10 mouse cellular contexts compared by ENCODE assay signal in genomic region chr4:126108061-126108740, GRCm38 (mm10). TPM values are rescaled to one million over a fixed set of nuclear protein-coding genes. Genes with fewer than 3 reads are reported as not detected.
DNase-seq lines count a peak whose midpoint lies in the region; ATAC-seq and TF ChIP-seq lines count a peak whose summit lies in the region.
"Had no signal": no experiment of that assay in that cellular context is flagged by ENCODE, and none has a peak within 500 bp of the region (broad histone marks: within the 10 kb centered on the region; RNA-seq: fewer than 3 reads in every experiment).

No protein-coding gene starts in this region.

- H3K27me3 ChIP-seq in liver, embryonic 16.5 days (ENCODE audit: control insufficient read depth, insufficient read depth, low read depth, low read length), result no peaks in the 10 kb centered on the region
- no peaks in the 10 kb centered on the region for H3K27me3 ChIP-seq in hindbrain, postnatal 0 days (ENCODE audit: insufficient read depth, low read length)
- H3K27me3 ChIP-seq in neural tube, embryonic 13.5 days, result no peaks in the 10 kb centered on the region

- no peak overlapping the region for H3K9ac ChIP-seq in liver, embryonic 16.5 days (ENCODE audit: low read depth, low read length)
- peak overlapping the region; percentile 24; the same call in 1 of the 2 replicates for H3K9ac ChIP-seq in hindbrain, postnatal 0 days (replicated peaks; ENCODE audit: low read length)
- peak overlapping the region; percentile 43; the same call in 1 of the 2 replicates for H3K9ac ChIP-seq in neural tube, embryonic 13.5 days

- H3K9me3 ChIP-seq in liver, embryonic 16.5 days (replicated peaks; ENCODE audit: control insufficient read depth, low read length), result no peaks in the 10 kb centered on the region
- H3K9me3 ChIP-seq in hindbrain, postnatal 0 days (ENCODE audit: low read length), result no peaks in the 10 kb centered on the region
- no peaks in the 10 kb centered on the region for H3K9me3 ChIP-seq in neural tube, embryonic 13.5 days

- no peak overlapping the region for H3K4me3 ChIP-seq in liver, embryonic 16.5 days (ENCODE audit: low read depth, low read length)
- no peak overlapping the region for H3K4me3 ChIP-seq in hindbrain, postnatal 0 days (ENCODE audit: low read length)
- H3K4me3 ChIP-seq in neural tube, embryonic 13.5 days, result no peak overlapping the region

- peak; percentile 66 for DNase-seq in adrenal gland, postnatal 14 days
- no peak for DNase-seq in adrenal gland, postnatal 4 days (ENCODE audit: low spot score in 2 of 2)
- no peak for DNase-seq in liver
- DNase-seq in hindbrain, postnatal 0 days (ENCODE audit: low spot score), result peak; percentile 36
- no peak for DNase-seq in layer of hippocampus, adult 11-12 months (ENCODE audit: low spot score)
- DNase-seq in B cell, adult 2 months, result no peak
- DNase-seq: layer of hippocampus, postnatal 36 days had no signal

- WGBS in liver, embryonic 16.5 days (ENCODE audit: insufficient replicate concordance), result 53% methylated on average over 8 of the region's 8 CpGs
- 41% methylated on average over 8 of the region's 8 CpGs for WGBS in hindbrain, postnatal 0 days
- 64% methylated on average over 8 of the region's 8 CpGs for WGBS in neural tube, embryonic 13.5 days

- peak overlapping the region; percentile 12; the same call in 1 of the 2 replicates for H3K27ac ChIP-seq in liver, embryonic 16.5 days (ENCODE audit: low read length)
- H3K27ac ChIP-seq in hindbrain, postnatal 0 days, result peak overlapping the region; percentile 70
- peak overlapping the region; percentile 42; the same call in 1 of the 2 replicates for H3K27ac ChIP-seq in neural tube, embryonic 13.5 days (replicated peaks)

- no peak for ATAC-seq in liver, embryonic 16.5 days (ENCODE audit: low read depth)
- ATAC-seq in hindbrain, postnatal 0 days, result no peak
- no peak for ATAC-seq in neural tube, embryonic 13.5 days (ENCODE audit: low read depth)
- ATAC-seq: activated CD4-positive, CD25-positive, alpha-beta regulatory T cell, adult 4 months had no signal

- no peak for TF ChIP-seq CTCF in hindbrain, postnatal 0 days (IDR thresholded peaks at IDR 0.05; ENCODE audit: low read depth)

- no peaks in the 10 kb centered on the region for H3K36me3 ChIP-seq in liver, embryonic 16.5 days (ENCODE audit: control insufficient read depth, insufficient read depth)
- no peaks in the 10 kb centered on the region for H3K36me3 ChIP-seq in hindbrain, postnatal 0 days (ENCODE audit: insufficient read depth, low read length)
- H3K36me3 ChIP-seq in neural tube, embryonic 13.5 days, result no peaks in the 10 kb centered on the region

- no peak overlapping the region for H3K4me2 ChIP-seq in liver, embryonic 16.5 days (ENCODE audit: low read depth, low read length)
- no peak overlapping the region for H3K4me2 ChIP-seq in hindbrain, postnatal 0 days (ENCODE audit: low read depth, low read length)
- no peak overlapping the region for H3K4me2 ChIP-seq in neural tube, embryonic 13.5 days

- H3K4me1 ChIP-seq in liver, embryonic 16.5 days (ENCODE audit: control insufficient read depth, low read depth, low read length), result peaks cover 54% of the 10 kb centered on the region
- peaks cover 58% of the 10 kb centered on the region for H3K4me1 ChIP-seq in hindbrain, postnatal 0 days (ENCODE audit: insufficient read depth, low read length)
- H3K4me1 ChIP-seq in neural tube, embryonic 13.5 days (replicated peaks), result peaks cover 75% of the 10 kb centered on the region

RNA-seq across cellular contexts. Expression of gene Stk40, which starts 4.4 kb away (rescaled TPM):
- 39.2 and 48.2 TPM in 2 replicates for total RNA-seq in adrenal gland, postnatal 14 days (2021)
- 10 to 100 TPM; 25.9 to 30.5 TPM for total RNA-seq in adrenal gland, postnatal 4 days (2021)
- 12.7 and 12.9 TPM in 2 replicates for polyA plus RNA-seq in liver, embryonic 16.5 days (2015; fragmentation: Nextera tagmentation; extraction: Ambion mirVana)
- total RNA-seq in hindbrain, postnatal 0 days (2014; rRNA removed), result 19.9 and 23.3 TPM in 2 replicates
- polyA plus RNA-seq in hindbrain, postnatal 0 days (2015; fragmentation: Nextera tagmentation; extraction: Ambion mirVana), result 17.6 and 19.7 TPM in 2 replicates
- polyA plus RNA-seq in neural tube, embryonic 13.5 days (2015; fragmentation: Nextera tagmentation; extraction: Ambion mirVana), result 33.9 and 37.7 TPM in 2 replicates

RNA-seq across cellular contexts. Expression of gene Lsm10, which starts 11.8 kb away (rescaled TPM):
- 17.9 and 20.6 TPM in 2 replicates for total RNA-seq in adrenal gland, postnatal 14 days (2021)
- total RNA-seq in adrenal gland, postnatal 4 days (2021), result 10 to 100 TPM; 26.7 to 27.1 TPM
- 23.3 and 25.3 TPM in 2 replicates for polyA plus RNA-seq in liver, embryonic 16.5 days (2015; fragmentation: Nextera tagmentation; extraction: Ambion mirVana)
- 25.1 and 54.7 TPM in 2 replicates for total RNA-seq in hindbrain, postnatal 0 days (2014; rRNA removed)
- polyA plus RNA-seq in hindbrain, postnatal 0 days (2015; fragmentation: Nextera tagmentation; extraction: Ambion mirVana), result 42.8 and 42.9 TPM in 2 replicates
- polyA plus RNA-seq in neural tube, embryonic 13.5 days (2015; fragmentation: Nextera tagmentation; extraction: Ambion mirVana), result 47.7 and 54.3 TPM in 2 replicates

RNA-seq across cellular contexts. Expression of gene Eva1b, which starts 39.3 kb away (rescaled TPM):
- total RNA-seq in adrenal gland, postnatal 14 days (2021), result 27.6 and 32.3 TPM in 2 replicates
- total RNA-seq in adrenal gland, postnatal 4 days (2021), result 10 to 100 TPM; 67.2 to 69.6 TPM
- polyA plus RNA-seq in liver, embryonic 16.5 days (2015; fragmentation: Nextera tagmentation; extraction: Ambion mirVana), result 11.6 and 13.0 TPM in 2 replicates
- total RNA-seq in hindbrain, postnatal 0 days (2014; rRNA removed), result 24.9 and 25.6 TPM in 2 replicates
- 11.6 and 12.3 TPM in 2 replicates for polyA plus RNA-seq in hindbrain, postnatal 0 days (2015; fragmentation: Nextera tagmentation; extraction: Ambion mirVana)
- 15.3 and 19.8 TPM in 2 replicates for polyA plus RNA-seq in neural tube, embryonic 13.5 days (2015; fragmentation: Nextera tagmentation; extraction: Ambion mirVana)

RNA-seq across cellular contexts. Expression of gene Oscp1, which starts 49.8 kb away (rescaled TPM):
- total RNA-seq in adrenal gland, postnatal 14 days (2021), result 5.2 and 5.8 TPM in 2 replicates
- 10 to 100 TPM; 12.3 to 15.7 TPM for total RNA-seq in adrenal gland, postnatal 4 days (2021)
- 1.4 TPM in 2 replicates for polyA plus RNA-seq in liver, embryonic 16.5 days (2015; fragmentation: Nextera tagmentation; extraction: Ambion mirVana)
- total RNA-seq in hindbrain, postnatal 0 days (2014; rRNA removed), result 12.7 and 20.2 TPM in 2 replicates
- polyA plus RNA-seq in hindbrain, postnatal 0 days (2015; fragmentation: Nextera tagmentation; extraction: Ambion mirVana), result 43.4 and 46.6 TPM in 2 replicates
- polyA plus RNA-seq in neural tube, embryonic 13.5 days (2015; fragmentation: Nextera tagmentation; extraction: Ambion mirVana), result 30.1 and 30.2 TPM in 2 replicates

RNA-seq across cellular contexts. Expression of gene Sh3d21, which starts 55.1 kb away (rescaled TPM):
- 3.7 and 4.8 TPM in 2 replicates for total RNA-seq in adrenal gland, postnatal 14 days (2021)
- total RNA-seq in adrenal gland, postnatal 4 days (2021), result 1 to 10 TPM; 4.2 to 4.3 TPM
- polyA plus RNA-seq in liver, embryonic 16.5 days (2015; fragmentation: Nextera tagmentation; extraction: Ambion mirVana), result 1.1 and 1.4 TPM in 2 replicates
- total RNA-seq in hindbrain, postnatal 0 days (2014; rRNA removed), result 0.63 and 1.2 TPM in 2 replicates
- polyA plus RNA-seq in hindbrain, postnatal 0 days (2015; fragmentation: Nextera tagmentation; extraction: Ambion mirVana), result 2.2 and 2.6 TPM in 2 replicates
- polyA plus RNA-seq in neural tube, embryonic 13.5 days (2015; fragmentation: Nextera tagmentation; extraction: Ambion mirVana), result 0.89 and 2.0 TPM in 2 replicates

Comparison
In these comparisons a context has a peak if more than half of its experiments do, and no peak if none do; other contexts are left out.
1. DNase-seq: peak in adrenal gland, postnatal 14 days (single experiment) and hindbrain, postnatal 0 days (single experiment); none in adrenal gland, postnatal 4 days (0 of 2), liver (single experiment), layer of hippocampus, adult 11-12 months (single experiment) and B cell, adult 2 months (0 of 2).
2. H3K27ac ChIP-seq: peak in every context shown above with its lines; median percentile 70 in hindbrain, postnatal 0 days; 42 in neural tube, embryonic 13.5 days; 12 in liver, embryonic 16.5 days.